18 mouse cellular contexts compared by ENCODE assay signal in genomic region chr2:50757837-50758541, GRCm38 (mm10).
DNase-seq lines count a peak whose midpoint lies in the region; ATAC-seq and TF ChIP-seq lines count a peak whose summit lies in the region.
"Had no signal": no experiment of that assay in that cellular context is flagged by ENCODE, and none has a peak within 500 bp of the region (broad histone marks: within the 10 kb centered on the region; RNA-seq: fewer than 3 reads in every experiment).

No protein-coding gene starts in this region.

- no peak for TF ChIP-seq POLR2A in lung, adult 2 months (IDR thresholded peaks at IDR 0.05; ENCODE audit: borderline replicate concordance, extremely low read depth, low read depth, low read length)

- ATAC-seq in lung, postnatal 0 days: no peak
- ATAC-seq in embryonic facial prominence, embryonic 15.5 days (ENCODE audit: insufficient number of reproducible peaks, low FRiP score, low TSS enrichment, low read depth): no peak
- ATAC-seq in intestine, embryonic 15.5 days: peak; percentile 80
- peak; percentile 81 for ATAC-seq in stomach, postnatal 0 days (ENCODE audit: low FRiP score, low TSS enrichment)
- ATAC-seq in midbrain, postnatal 0 days (ENCODE audit: low FRiP score): no peak
- ATAC-seq: activated CD4-positive, CD25-positive, alpha-beta regulatory T cell, adult 4 months; hindbrain, embryonic 16.5 days; liver, postnatal 0 days; midbrain, embryonic 13.5 days had no signal

- H3K9me3 ChIP-seq in lung, postnatal 0 days (ENCODE audit: low read length): no peaks in the 10 kb centered on the region
- no peaks in the 10 kb centered on the region for H3K9me3 ChIP-seq in embryonic facial prominence, embryonic 15.5 days (replicated peaks)
- H3K9me3 ChIP-seq in intestine, embryonic 15.5 days: no peaks in the 10 kb centered on the region
- no peaks in the 10 kb centered on the region for H3K9me3 ChIP-seq in stomach, postnatal 0 days (ENCODE audit: control insufficient read depth, low read length)
- H3K9me3 ChIP-seq in midbrain, postnatal 0 days (ENCODE audit: low read length): no peaks in the 10 kb centered on the region
- H3K9me3 ChIP-seq: heart, embryonic 12.5 days; limb, embryonic 13.5 days; midbrain, embryonic 13.5 days had no signal

- no peaks in the 10 kb centered on the region for H3K27me3 ChIP-seq in lung, postnatal 0 days (replicated peaks; ENCODE audit: insufficient read depth, low read length)
- H3K27me3 ChIP-seq in embryonic facial prominence, embryonic 15.5 days: no peaks in the 10 kb centered on the region
- no peaks in the 10 kb centered on the region for H3K27me3 ChIP-seq in intestine, embryonic 15.5 days (replicated peaks)
- H3K27me3 ChIP-seq in stomach, postnatal 0 days (ENCODE audit: control insufficient read depth, insufficient read depth, low read length): no peaks in the 10 kb centered on the region
- no peaks in the 10 kb centered on the region for H3K27me3 ChIP-seq in midbrain, postnatal 0 days (ENCODE audit: insufficient read depth, low read length)
- H3K27me3 ChIP-seq: limb, embryonic 13.5 days; midbrain, embryonic 13.5 days had no signal

- no peaks in the 10 kb centered on the region for H3K4me1 ChIP-seq in lung, postnatal 0 days (ENCODE audit: insufficient read depth, low read depth, low read length)
- no peaks in the 10 kb centered on the region for H3K4me1 ChIP-seq in lung, adult 2 months (ENCODE audit: control insufficient read depth, insufficient read depth, low read length)
- no peaks in the 10 kb centered on the region for H3K4me1 ChIP-seq in embryonic facial prominence, embryonic 15.5 days
- no peaks in the 10 kb centered on the region for H3K4me1 ChIP-seq in intestine, embryonic 15.5 days (replicated peaks)
- no peaks in the 10 kb centered on the region for H3K4me1 ChIP-seq in stomach, postnatal 0 days (replicated peaks; ENCODE audit: control insufficient read depth, insufficient read depth)
- 0 out of 2 replicates have a peak, but pooled peaks cover 3% of the 10 kb centered on the region for H3K4me1 ChIP-seq in midbrain, postnatal 0 days (ENCODE audit: insufficient read depth, low read length)
- H3K4me1 ChIP-seq: heart, embryonic 12.5 days; limb, embryonic 13.5 days had no signal

- H3K4me3 ChIP-seq in lung, postnatal 0 days (ENCODE audit: low read depth, low read length): no peak overlapping the region
- no peak overlapping the region for H3K4me3 ChIP-seq in lung, adult 2 months (replicated peaks; ENCODE audit: extremely low read depth, low read depth, low read length)
- no peak overlapping the region for H3K4me3 ChIP-seq in embryonic facial prominence, embryonic 15.5 days (replicated peaks)
- H3K4me3 ChIP-seq in intestine, embryonic 15.5 days (replicated peaks): no peak overlapping the region
- H3K4me3 ChIP-seq in stomach, postnatal 0 days (ENCODE audit: low read depth, low read length): no peak overlapping the region
- H3K4me3 ChIP-seq in midbrain, postnatal 0 days (ENCODE audit: low read depth, low read length): no peak overlapping the region
- H3K4me3 ChIP-seq: heart, embryonic 12.5 days; limb, embryonic 13.5 days; midbrain, embryonic 13.5 days; myocyte had no signal

- TF ChIP-seq EP300 in lung, postnatal 0 days (IDR thresholded peaks at IDR 0.05): no peak
- TF ChIP-seq EP300 in stomach, postnatal 0 days (optimal IDR thresholded peaks at IDR 0.05): no peak

- no peak overlapping the region for H3K27ac ChIP-seq in lung, postnatal 0 days (ENCODE audit: low read length)
- H3K27ac ChIP-seq in embryonic facial prominence, embryonic 15.5 days (replicated peaks): 0 out of 2 replicates have a peak overlapping the region, but pooled peaks have one; percentile 14
- H3K27ac ChIP-seq in intestine, embryonic 15.5 days: no peak overlapping the region
- peak overlapping the region; percentile 65 for H3K27ac ChIP-seq in stomach, postnatal 0 days (replicated peaks)
- no peak overlapping the region for H3K27ac ChIP-seq in midbrain, postnatal 0 days (ENCODE audit: low read depth, low read length)
- H3K27ac ChIP-seq: kidney, postnatal 0 days; limb, embryonic 13.5 days; midbrain, embryonic 13.5 days had no signal

- DNase-seq in lung, postnatal 0 days (ENCODE audit: low spot score): peak; percentile 18
- no peak for DNase-seq in lung, adult 2 months
- peak; percentile 67 for DNase-seq in stomach, postnatal 0 days (ENCODE audit: low spot score)
- no peak for DNase-seq in midbrain, postnatal 0 days (ENCODE audit: low spot score)
- DNase-seq in right cerebral cortex, adult 18-20 months: no peak
- DNase-seq: adrenal gland, postnatal 10 days; cerebellum, postnatal 10 days; kidney, adult 18-20 months; liver, postnatal 0 days had no signal

- 71% methylated on average over 21 of the region's 21 CpGs for WGBS in lung, postnatal 0 days
- 79% methylated on average over 21 of the region's 21 CpGs for WGBS in lung, adult 2 months
- 74% methylated on average over 21 of the region's 21 CpGs for WGBS in embryonic facial prominence, embryonic 15.5 days
- 61% methylated on average over 21 of the region's 21 CpGs for WGBS in intestine, embryonic 15.5 days
- 53% methylated on average over 21 of the region's 21 CpGs for WGBS in stomach, postnatal 0 days
- 94% methylated on average over 21 of the region's 21 CpGs for WGBS in midbrain, postnatal 0 days

- H3K4me2 ChIP-seq in lung, postnatal 0 days (replicated peaks; ENCODE audit: low read depth, low read length): no peak overlapping the region
- H3K4me2 ChIP-seq in embryonic facial prominence, embryonic 15.5 days (replicated peaks): no peak overlapping the region
- peak overlapping the region; percentile 14; the same call in 1 of the 2 replicates for H3K4me2 ChIP-seq in intestine, embryonic 15.5 days (replicated peaks)
- peak overlapping the region; percentile 28 for H3K4me2 ChIP-seq in stomach, postnatal 0 days (replicated peaks; ENCODE audit: low read depth)
- no peak overlapping the region for H3K4me2 ChIP-seq in midbrain, postnatal 0 days (ENCODE audit: low read depth, low read length, poor library complexity, severe bottlenecking)
- H3K4me2 ChIP-seq: heart, embryonic 12.5 days; limb, embryonic 13.5 days; midbrain, embryonic 13.5 days had no signal

- H3K9ac ChIP-seq in lung, postnatal 0 days (replicated peaks; ENCODE audit: low read depth): no peak overlapping the region
- H3K9ac ChIP-seq in embryonic facial prominence, embryonic 15.5 days: no peak overlapping the region
- no peak overlapping the region for H3K9ac ChIP-seq in intestine, embryonic 15.5 days
- H3K9ac ChIP-seq in stomach, postnatal 0 days (ENCODE audit: low read length): no peak overlapping the region
- H3K9ac ChIP-seq in midbrain, postnatal 0 days (replicated peaks; ENCODE audit: low read length, poor library complexity, severe bottlenecking): no peak overlapping the region
- H3K9ac ChIP-seq: heart, embryonic 12.5 days; limb, embryonic 13.5 days; liver, postnatal 0 days; midbrain, embryonic 13.5 days had no signal

- no peak for TF ChIP-seq CTCF in lung, postnatal 0 days (IDR thresholded peaks at IDR 0.05)
- TF ChIP-seq CTCF in lung, adult 2 months (IDR thresholded peaks at IDR 0.05; ENCODE audit: insufficient read depth, low read length): no peak
- no peak for TF ChIP-seq CTCF in stomach, postnatal 0 days (IDR thresholded peaks at IDR 0.05; ENCODE audit: low read depth)
- no peak for TF ChIP-seq CTCF in midbrain, postnatal 0 days (IDR thresholded peaks at IDR 0.05)

- no peaks in the 10 kb centered on the region for H3K36me3 ChIP-seq in lung, postnatal 0 days (ENCODE audit: insufficient read depth, low read length)
- H3K36me3 ChIP-seq in embryonic facial prominence, embryonic 15.5 days: no peaks in the 10 kb centered on the region
- H3K36me3 ChIP-seq in intestine, embryonic 15.5 days: no peaks in the 10 kb centered on the region
- H3K36me3 ChIP-seq in stomach, postnatal 0 days (ENCODE audit: control insufficient read depth, insufficient read depth, low read length): no peaks in the 10 kb centered on the region
- no peaks in the 10 kb centered on the region for H3K36me3 ChIP-seq in midbrain, postnatal 0 days (ENCODE audit: insufficient read depth, low read length)
- H3K36me3 ChIP-seq: heart, embryonic 12.5 days; limb, embryonic 13.5 days; midbrain, embryonic 13.5 days had no signal

Comparison
In these comparisons a context has a peak if more than half of its experiments do, and no peak if none do; other contexts are left out.
1. DNase-seq: peak in lung, postnatal 0 days (single experiment) and stomach, postnatal 0 days (single experiment); none in lung, adult 2 months (single experiment), midbrain, postnatal 0 days (single experiment) and right cerebral cortex, adult 18-20 months (single experiment).
2. ATAC-seq: peak in intestine, embryonic 15.5 days (single experiment) and stomach, postnatal 0 days (single experiment); none in lung, postnatal 0 days (single experiment), embryonic facial prominence, embryonic 15.5 days (single experiment) and midbrain, postnatal 0 days (single experiment).
3. H3K27ac ChIP-seq: peak in embryonic facial prominence, embryonic 15.5 days (single experiment) and stomach, postnatal 0 days (single experiment); none in lung, postnatal 0 days (single experiment), intestine, embryonic 15.5 days (single experiment) and midbrain, postnatal 0 days (single experiment).
4. H3K4me2 ChIP-seq: peak in intestine, embryonic 15.5 days (single experiment) and stomach, postnatal 0 days (single experiment); none in lung, postnatal 0 days (single experiment), embryonic facial prominence, embryonic 15.5 days (single experiment) and midbrain, postnatal 0 days (single experiment).